Mouse (Mus musculus) limb, embryonic 12.5 days (tissue): ENCODE results near the gene Ptpn21. TPM values are rescaled to one million over a fixed set of nuclear protein-coding genes. Genes with fewer than 3 reads are reported as not detected.

Source experiments
- ATAC-seq: fragments of 200-750 bp; cut with Nextera tagmentation; 2 replicates; pipeline ENCODE4 v1.8.0; 2017; ENCODE audit warnings: low read depth, moderate TSS enrichment; ENCODE audit not compliant: insufficient number of reproducible peaks, insufficient read depth, low FRiP score, low TSS enrichment
- H3K27ac ChIP-seq: fragments of 300-500 bp; sonication (generic); 2 replicates; pipeline ENCODE4 v1.5.1; 2016; ENCODE audit warnings: mild to moderate bottlenecking, moderate library complexity
- H3K27me3 ChIP-seq: fragments of 300-500 bp; sonication (generic); 2 replicates; pipeline ENCODE4 v1.6.1; 2016; ENCODE audit warnings: mild to moderate bottlenecking, moderate library complexity
- H3K36me3 ChIP-seq: fragments of 300-500 bp; sonication (generic); 2 replicates; pipeline ENCODE4 v1.6.1; 2016; ENCODE audit warnings: mild to moderate bottlenecking, moderate library complexity
- H3K4me1 ChIP-seq: fragments of 300-500 bp; sonication (generic); replicated peaks from 2 replicates; pipeline ENCODE4 v1.6.1; 2016
- H3K4me2 ChIP-seq: fragments of 300-500 bp; sonication (generic); 2 replicates; pipeline ENCODE4 v1.6.1; 2016; ENCODE audit warnings: mild to moderate bottlenecking, moderate library complexity
- H3K4me3 ChIP-seq: fragments of 300-500 bp; sonication (generic); replicated peaks from 2 replicates; pipeline ENCODE4 v1.5.1; 2016; ENCODE audit warnings: mild to moderate bottlenecking
- H3K9ac ChIP-seq: fragments of 300-500 bp; sonication (generic); replicated peaks from 2 replicates; pipeline ENCODE4 v1.6.1; 2016; ENCODE audit warnings: mild to moderate bottlenecking, moderate library complexity
- H3K9me3 ChIP-seq: fragments of 300-500 bp; sonication (generic); 2 replicates; pipeline ENCODE4 v1.6.1; 2016; ENCODE audit warnings: mild to moderate bottlenecking, moderate library complexity
- WGBS: fragments of 180-500 bp; shearing (Covaris S2); methylation state at CpG from one replicate; pipeline ENCODE4 v1.1.7; 2016; 5-methylcytosine and 5-hydroxymethylcytosine counted together
- polyA plus RNA-seq: library from polyadenylated mRNA; unstranded; fragments of >200 nt; fragmentation: Nextera tagmentation; extraction: Ambion mirVana; gene quantifications from 2 replicates; pipeline ENCODE4 v1.2.1, GENCODE M21; 2016

Gene Ptpn21
- polyA plus RNA-seq, 1 experiment from 2014 or later: 7.2 TPM

DNA sequence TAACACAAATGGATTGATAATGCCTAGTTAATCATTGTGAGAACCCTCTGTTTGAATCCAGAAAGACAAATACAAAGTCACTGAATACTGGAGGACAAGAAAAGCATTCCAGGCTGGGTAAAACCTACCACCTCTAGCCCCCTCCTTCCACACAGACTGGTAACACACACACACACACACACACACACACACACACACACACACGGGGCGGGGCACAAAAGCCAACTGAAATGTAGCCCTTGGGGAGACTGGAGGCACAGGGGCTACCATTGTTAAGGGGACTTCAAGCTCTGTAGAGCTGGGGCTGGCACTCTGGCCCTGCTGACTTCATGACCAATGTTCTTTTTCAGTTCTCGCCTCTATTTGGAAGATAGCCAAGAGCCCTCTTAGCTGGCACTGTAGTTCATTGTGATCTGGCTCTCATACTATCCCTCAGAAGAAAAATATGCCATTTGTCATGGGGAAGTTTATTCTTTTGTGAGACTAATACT lies 3.9 kb upstream of the Ptpn21 start:
- Histone ChIP-seq H3K4me1 (peaks cover 8% of the 10 kb centered on the region), H3K36me3 (no peaks in the 10 kb centered on the region), H3K27me3 (peaks cover 17% of the 10 kb centered on the region), H3K4me3 (no peak overlapping the region), H3K4me2 (no peak overlapping the region), H3K9me3 (no peaks in the 10 kb centered on the region), H3K9ac (no peak overlapping the region), H3K27ac (no peak overlapping the region)
- 68% methylated on average over 3 of the region's 3 CpGs for WGBS
- no peak for ATAC-seq

- H3K4me2 ChIP-seq: peak overlapping the region; percentile 83
- H3K36me3 ChIP-seq: no peaks in the 10 kb centered on the region
- peak; percentile 52; the same call in 1 of the 2 replicates for ATAC-seq
- H3K9ac ChIP-seq: peak overlapping the region; percentile 94; the same call in 1 of the 2 replicates
- H3K27me3 ChIP-seq: peaks cover 17% of the 10 kb centered on the region
- H3K4me3 ChIP-seq: peak overlapping the region; percentile 92
- WGBS: 12% methylated on average over 7 of the region's 7 CpGs
- H3K9me3 ChIP-seq: no peaks in the 10 kb centered on the region
- H3K4me1 ChIP-seq: peaks cover 24% of the 10 kb centered on the region
- H3K27ac ChIP-seq: peak overlapping the region; percentile 84
Measured at GRCm38 (mm10) chr12:98737801-98738350, 671 bp upstream of the Ptpn21 start.

DNA sequence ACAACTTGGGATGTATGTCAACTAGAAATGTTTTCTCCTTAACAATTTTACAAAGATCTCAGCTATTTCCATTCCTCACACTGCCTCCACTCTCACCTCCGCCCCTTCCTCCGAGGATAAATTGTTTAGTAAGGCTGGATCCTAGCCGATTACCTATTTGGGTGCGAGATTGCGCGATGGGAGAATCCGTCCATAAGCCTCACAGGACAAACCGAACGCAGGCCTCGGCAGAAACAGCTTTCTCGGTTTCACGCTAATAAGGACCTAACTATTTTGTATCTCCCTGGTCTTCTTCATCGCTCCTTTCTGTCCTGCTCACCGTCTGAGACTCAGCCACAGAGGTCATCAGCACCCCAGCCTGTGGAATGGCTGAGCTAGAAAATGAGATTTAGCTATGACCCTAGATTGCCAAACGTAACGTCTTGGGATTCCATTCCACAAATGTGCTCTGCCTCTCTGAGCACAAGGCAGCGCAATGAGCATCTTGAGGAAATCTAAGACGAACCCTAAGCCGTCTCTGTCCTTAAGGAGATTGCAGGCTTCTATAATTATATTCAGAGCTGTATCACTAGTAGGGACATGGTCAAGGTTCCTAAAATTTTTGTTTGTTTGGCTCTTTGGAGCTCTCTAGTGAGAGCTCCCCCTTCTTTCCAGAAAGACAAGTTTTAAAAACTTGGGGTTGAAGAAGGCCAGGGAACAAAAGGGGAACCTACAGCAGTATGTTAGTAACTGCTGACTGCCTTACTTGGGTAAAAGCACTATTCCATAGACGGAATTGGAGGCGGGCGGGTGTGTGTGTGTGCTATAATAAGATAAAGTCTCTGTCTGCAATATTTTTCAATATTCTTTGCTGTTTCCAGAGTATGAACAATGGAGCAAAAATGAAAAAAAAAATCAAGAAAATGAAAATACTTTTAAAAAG lies 2.1 kb downstream of the Ptpn21 start:
- H3K4me3 ChIP-seq: peak overlapping the region; percentile 66
- peaks cover 28% of the 10 kb centered on the region for H3K4me1 ChIP-seq
- peak overlapping the region; percentile 69 for H3K9ac ChIP-seq
- peak overlapping the region; percentile 83 for H3K4me2 ChIP-seq
- no peak for ATAC-seq
- H3K27ac ChIP-seq: no peak overlapping the region
- H3K9me3 ChIP-seq: no peaks in the 10 kb centered on the region
- 11% methylated on average over 22 of the region's 22 CpGs for WGBS
- no peaks in the 10 kb centered on the region; the same call in 1 of the 2 replicates for H3K36me3 ChIP-seq
- H3K27me3 ChIP-seq: peaks cover 15% of the 10 kb centered on the region

DNA sequence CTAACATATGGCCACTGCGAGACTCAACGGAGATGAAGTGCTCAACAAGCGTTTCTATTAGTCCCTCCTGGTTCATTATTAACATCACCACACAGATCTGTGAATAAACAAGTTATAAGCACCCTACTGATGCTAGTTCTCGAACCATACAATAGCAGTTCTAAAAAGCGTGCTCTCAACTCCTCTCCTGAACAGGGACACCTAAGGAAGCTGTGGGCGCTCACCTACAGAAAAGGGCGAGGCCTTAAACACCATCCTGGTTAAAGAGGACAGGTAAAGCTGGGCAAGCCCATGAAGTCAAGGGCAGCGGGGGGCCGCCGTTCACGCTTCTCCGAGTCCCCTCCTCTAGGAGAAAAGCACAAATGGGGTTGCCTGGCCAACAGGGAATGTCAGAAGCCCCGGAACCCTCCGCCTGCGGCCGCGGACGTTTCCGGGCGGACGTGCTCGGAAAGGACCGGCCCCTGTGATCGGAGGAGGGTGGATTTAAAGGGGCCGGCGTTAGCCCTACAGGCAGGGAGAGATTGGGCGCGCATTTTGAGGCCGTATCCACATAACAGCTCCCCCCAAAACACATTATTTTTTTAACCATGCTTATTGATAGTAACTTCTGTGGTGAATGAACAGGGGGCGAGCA lies 2.8 kb downstream of the Ptpn21 start:
- peak overlapping the region; percentile 66 for H3K4me3 ChIP-seq
- ATAC-seq: peak; percentile 67; the same call in 1 of the 2 replicates
- H3K4me1 ChIP-seq: peaks cover 28% of the 10 kb centered on the region
- H3K9ac ChIP-seq: peak overlapping the region; percentile 69
- peak overlapping the region; percentile 83 for H3K4me2 ChIP-seq
- H3K36me3 ChIP-seq: no peaks in the 10 kb centered on the region; the same call in 1 of the 2 replicates
- no peaks in the 10 kb centered on the region for H3K9me3 ChIP-seq
- WGBS: 1% methylated on average over 30 of the region's 30 CpGs
- H3K27me3 ChIP-seq: peaks cover 14% of the 10 kb centered on the region
- peak overlapping the region; percentile 42; the same call in 1 of the 2 replicates for H3K27ac ChIP-seq

- H3K4me3 ChIP-seq: peak overlapping the region; percentile 66
- no peaks in the 10 kb centered on the region for H3K9me3 ChIP-seq
- 9% methylated on average over 12 of the region's 12 CpGs for WGBS
- peak overlapping the region; percentile 83 for H3K4me2 ChIP-seq
- peak overlapping the region; percentile 69 for H3K9ac ChIP-seq
- H3K4me1 ChIP-seq: peaks cover 28% of the 10 kb centered on the region
- peaks cover 8% of the 10 kb centered on the region for H3K27me3 ChIP-seq
- H3K36me3 ChIP-seq: no peaks in the 10 kb centered on the region; the same call in 1 of the 2 replicates
- H3K27ac ChIP-seq: no peak overlapping the region
- no peak for ATAC-seq
Measured at GRCm38 (mm10) chr12:98733776-98734175, 3.4 kb downstream of the Ptpn21 start.

DNA sequence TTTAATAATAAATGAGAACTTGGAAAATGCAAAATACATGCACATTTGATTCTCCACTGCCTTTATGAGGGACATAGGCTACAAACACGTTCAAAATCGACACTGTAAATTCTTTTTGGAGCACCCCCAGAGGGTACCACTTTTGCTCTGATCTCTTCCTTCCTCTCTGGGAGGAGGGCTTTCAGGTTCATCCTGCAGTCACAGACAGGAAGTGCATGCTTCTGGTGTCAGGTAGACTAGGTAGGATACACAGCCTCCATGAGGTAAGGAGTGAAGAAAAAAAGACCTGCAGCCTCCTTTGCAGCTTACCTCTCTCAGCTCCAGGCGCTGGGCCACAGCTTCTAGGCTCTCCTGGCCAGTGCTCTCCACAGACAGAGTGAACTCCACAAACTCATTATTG lies 4.0 kb downstream of the Ptpn21 start:
- peaks cover 2% of the 10 kb centered on the region for H3K27me3 ChIP-seq
- no peaks in the 10 kb centered on the region for H3K9me3 ChIP-seq
- H3K4me1 ChIP-seq: peaks cover 26% of the 10 kb centered on the region
- H3K4me2 ChIP-seq: peak overlapping the region; percentile 83
- WGBS: 68% methylated on average over 3 of the region's 3 CpGs
- no peak overlapping the region for H3K27ac ChIP-seq
- no peaks in the 10 kb centered on the region; the same call in 1 of the 2 replicates for H3K36me3 ChIP-seq
- peak overlapping the region; percentile 38 for H3K9ac ChIP-seq
- no peak for ATAC-seq
- peak overlapping the region; percentile 66 for H3K4me3 ChIP-seq

GRCm38 (mm10) chr12:98730682-98731081 lies 6.5 kb downstream of the Ptpn21 start:
- Histone ChIP-seq H3K36me3 (no peaks in the 10 kb centered on the region; the same call in 1 of the 2 replicates), H3K4me2 (no peak overlapping the region), H3K4me3 (no peak overlapping the region), H3K27ac (no peak overlapping the region), H3K27me3 (no peaks in the 10 kb centered on the region), H3K4me1 (peaks cover 20% of the 10 kb centered on the region), H3K9ac (no peak overlapping the region), H3K9me3 (no peaks in the 10 kb centered on the region)
- WGBS: 81% methylated on average over 11 of the region's 11 CpGs
- no peak for ATAC-seq

DNA sequence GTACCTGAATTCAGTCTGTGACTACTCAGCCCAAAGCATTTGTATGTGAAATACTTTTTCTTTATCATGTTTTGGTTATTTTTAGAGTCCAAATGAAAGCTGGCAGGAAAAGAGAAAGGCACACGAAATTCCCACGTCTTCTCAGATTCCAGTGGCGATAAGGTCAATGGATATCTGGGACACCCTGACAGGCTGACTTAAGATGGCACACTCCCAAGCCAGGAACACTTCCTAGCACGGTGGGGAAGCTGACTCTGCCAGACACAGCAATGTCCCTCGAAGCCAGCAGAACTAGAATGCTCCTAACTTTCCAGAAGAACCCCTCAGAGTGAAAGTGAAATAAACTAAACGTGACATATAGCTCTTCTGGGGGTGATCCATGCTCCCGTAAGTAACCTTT lies 10.0 kb downstream of the Ptpn21 start:
- Histone ChIP-seq H3K4me1 (no peaks in the 10 kb centered on the region), H3K27me3 (no peaks in the 10 kb centered on the region), H3K9me3 (no peaks in the 10 kb centered on the region), H3K4me3 (no peak overlapping the region), H3K9ac (no peak overlapping the region), H3K36me3 (no peaks in the 10 kb centered on the region; the same call in 1 of the 2 replicates), H3K27ac (no peak overlapping the region), H3K4me2 (no peak overlapping the region)
- 83% methylated on average over 7 of the region's 7 CpGs for WGBS
- ATAC-seq: no peak

- no peak overlapping the region for H3K9ac ChIP-seq
- H3K4me2 ChIP-seq: no peak overlapping the region
- peaks cover 1% of the 10 kb centered on the region for H3K4me1 ChIP-seq
- WGBS: 85% methylated on average over 7 of the region's 7 CpGs
- no peak overlapping the region for H3K27ac ChIP-seq
- no peak overlapping the region for H3K4me3 ChIP-seq
- H3K36me3 ChIP-seq: no peaks in the 10 kb centered on the region
- ATAC-seq: no peak
- H3K27me3 ChIP-seq: no peaks in the 10 kb centered on the region
- no peaks in the 10 kb centered on the region for H3K9me3 ChIP-seq
Measured at GRCm38 (mm10) chr12:98726078-98726477, 11.1 kb downstream of the Ptpn21 start.

DNA sequence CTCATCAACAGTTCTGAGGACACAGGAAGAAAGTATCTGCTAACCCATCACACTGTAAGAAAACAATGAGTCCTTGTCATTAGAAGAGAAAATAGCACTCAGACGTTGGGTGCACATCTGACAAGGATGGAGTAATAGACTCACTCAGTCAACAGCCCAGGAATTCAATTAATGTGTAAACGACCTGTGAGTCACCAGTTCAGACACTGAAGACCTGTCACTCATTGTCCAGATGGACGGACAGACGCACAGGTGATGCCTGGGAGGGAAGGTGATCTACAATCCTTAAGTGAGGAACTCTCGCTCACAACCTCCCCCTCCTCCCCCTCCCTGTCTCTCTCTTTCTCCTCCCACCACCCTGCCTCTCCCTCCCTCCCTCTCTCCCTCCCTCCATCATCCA lies 12.2 kb downstream of the Ptpn21 start:
- H3K9me3 ChIP-seq: no peaks in the 10 kb centered on the region
- WGBS: 66% methylated on average over 5 of the region's 5 CpGs
- no peak overlapping the region for H3K4me2 ChIP-seq

GRCm38 (mm10) chr12:98724224-98724623 lies 13.0 kb downstream of the Ptpn21 start:
- Histone ChIP-seq H3K9me3 (no peaks in the 10 kb centered on the region), H3K4me2 (no peak overlapping the region), H3K9ac (no peak overlapping the region), H3K4me1 (peaks cover 15% of the 10 kb centered on the region), H3K36me3 (no peaks in the 10 kb centered on the region), H3K27me3 (no peaks in the 10 kb centered on the region), H3K4me3 (no peak overlapping the region), H3K27ac (no peak overlapping the region)
- 94% methylated on average over 7 of the region's 7 CpGs for WGBS
- ATAC-seq: no peak

More for the DNA sequence above, 12.2 kb downstream of the Ptpn21 start:
- H3K27ac ChIP-seq: no peak overlapping the region
- H3K9ac ChIP-seq: no peak overlapping the region
- no peaks in the 10 kb centered on the region for H3K27me3 ChIP-seq
- H3K4me3 ChIP-seq: no peak overlapping the region
- H3K36me3 ChIP-seq: no peaks in the 10 kb centered on the region
- peaks cover 12% of the 10 kb centered on the region for H3K4me1 ChIP-seq
- ATAC-seq: no peak
